Mouse (Mus musculus): ENCODE measurements around the gene Kiss1r.
A peak's percentile ranks its signal among the peaks of the same experiment; 100 is the strongest.

Gene Kiss1r

GRCm38 (mm10) chr10:79897316-79898245, 19.2 kb upstream of the Kiss1r start:
- no peak for DNase-seq (ENCODE audit: low read depth, low spot score)

GRCm38 (mm10) chr10:79900951-79901410, 15.8 kb upstream of the Kiss1r start:
- no peak for DNase-seq (ENCODE audit: low read depth, low spot score)

- no peak for DNase-seq (ENCODE audit: low read depth, low spot score)
Observed at GRCm38 (mm10) chr10:79906712-79907111, 10.1 kb upstream of the Kiss1r start.

GRCm38 (mm10) chr10:79907415-79907814, 9.4 kb upstream of the Kiss1r start:
- no peak for DNase-seq (ENCODE audit: low read depth, low spot score)

GRCm38 (mm10) chr10:79908167-79909091, 8.3 kb upstream of the Kiss1r start, which contains the start of gene Med16:
Gene Med16 (minus strand): TSS chr10:79908923.
- peak; percentile 96 for DNase-seq (ENCODE audit: low read depth, low spot score)

GRCm38 (mm10) chr10:79909092-79909922, 7.5 kb upstream of the Kiss1r start:
- no peak for DNase-seq (ENCODE audit: low read depth, low spot score)

- DNase-seq (ENCODE audit: low read depth, low spot score) = no peak
Observed at GRCm38 (mm10) chr10:79910556-79910955, 6.2 kb upstream of the Kiss1r start, which contains the start of gene Gm26602. Gene Gm26602 (plus strand): TSS chr10:79910856.

GRCm38 (mm10) chr10:79912412-79912811, 4.4 kb upstream of the Kiss1r start:
- DNase-seq (ENCODE audit: low read depth, low spot score) = no peak

- no peak for DNase-seq (ENCODE audit: low read depth, low spot score)
Observed at GRCm38 (mm10) chr10:79914131-79914947, 2.4 kb upstream of the Kiss1r start.

- no peak for DNase-seq (ENCODE audit: low read depth, low spot score)
Observed at GRCm38 (mm10) chr10:79914948-79915596, 1.7 kb upstream of the Kiss1r start.

GRCm38 (mm10) chr10:79916081-79916480, 690 bp upstream of the Kiss1r start:
- DNase-seq (ENCODE audit: low read depth, low spot score) = no peak

GRCm38 (mm10) chr10:79917532-79918100, 845 bp downstream of the Kiss1r start:
- no peak for DNase-seq (ENCODE audit: low read depth, low spot score)

- DNase-seq (ENCODE audit: low read depth, low spot score) = no peak
Observed at GRCm38 (mm10) chr10:79918231-79919078, 1.7 kb downstream of the Kiss1r start.

GRCm38 (mm10) chr10:79919251-79919849, 2.6 kb downstream of the Kiss1r start:
- no peak for DNase-seq (ENCODE audit: low read depth, low spot score)

GRCm38 (mm10) chr10:79920056-79920890, 3.5 kb downstream of the Kiss1r start:
- no peak for DNase-seq (ENCODE audit: low read depth, low spot score)

GRCm38 (mm10) chr10:79920958-79921535, 4.3 kb downstream of the Kiss1r start, which contains the start of gene R3hdm4:
Gene R3hdm4 (minus strand): TSS chr10:79921208.
- DNase-seq (ENCODE audit: low read depth, low spot score) = no peak

GRCm38 (mm10) chr10:79921572-79921971, 4.8 kb downstream of the Kiss1r start:
- no peak for DNase-seq (ENCODE audit: low read depth, low spot score)

Data from skeletal muscle tissue, adult 2 months (tissue).